Mouse (Mus musculus): ENCODE results near the gene Dcp1a.

DNA sequence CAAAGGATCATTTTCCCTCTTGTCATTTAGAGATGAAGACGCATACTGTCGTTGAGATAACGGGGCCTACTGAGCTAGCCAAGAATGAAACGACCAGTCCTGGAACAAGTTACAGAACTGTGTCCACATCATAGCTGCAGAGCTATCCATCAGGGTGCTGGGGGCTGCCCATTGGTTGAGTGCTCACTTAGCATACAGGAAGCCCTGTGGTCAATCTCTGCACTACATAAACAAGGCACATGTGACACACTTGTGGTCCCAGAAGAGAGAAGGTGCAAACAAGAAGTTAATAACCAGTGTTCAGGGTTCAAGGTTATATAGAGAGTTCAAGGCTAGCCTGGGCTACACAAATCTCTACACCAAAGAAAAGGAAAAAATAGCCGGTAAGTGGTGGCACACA is 52.1 kb downstream of the Dcp1a start:
- TF ChIP-seq CTCF (IDR thresholded peaks at IDR 0.05; ENCODE audit: borderline replicate concordance, control insufficient read depth, extremely low read depth, insufficient read depth, low read length, poor library complexity) (no peak), POLR2A (IDR thresholded peaks at IDR 0.05; ENCODE audit: control insufficient read depth, extremely low read depth, insufficient read depth, low read length, poor library complexity) (no peak)
